Mouse (Mus musculus) liver, embryonic 14.5 days (tissue): ENCODE data around the gene Tmem151b.

Experiments
- CTCF ChIP-seq: IDR thresholded peaks from 2 replicates; pipeline ENCODE4 v1.5.1; 2016; ENCODE audit warnings: antibody characterized with exemption, low read depth, control low read depth
- EP300 ChIP-seq: IDR thresholded peaks from 2 replicates; pipeline ENCODE4 v1.6.1; 2016; ENCODE audit warnings: antibody characterized with exemption, low read depth

- TF ChIP-seq CTCF (no peak), EP300 (no peak)
Observed at GRCm38 (mm10) chr17:45499516-45499915, 50.0 kb downstream of the Tmem151b start.
